Mouse (Mus musculus) retina, postnatal 7 days (tissue): ENCODE data around the gene Psmd4.
"Not testable (repeated sequence)": the region's sequence is repeated elsewhere in the genome, so short reads cannot be mapped to it uniquely, and the experiment has no call there.

ENCODE experiments used
- DNase-seq: peaks from one replicate; pipeline ENCODE4 v3.0.0-alpha.2; 2012; ENCODE audit warnings: low read depth, low spot score

The Psmd4 gene

GRCm38 (mm10) chr3:95042166-95042837 is at the start of gene Psmd4:
Gene Psmd4, minus strand, starts transcription at chr3:95042614.
- DNase-seq = peak; percentile 91

GRCm38 (mm10) chr3:95088071-95088470 is 45.7 kb upstream of the Psmd4 start:
- no peak for DNase-seq

GRCm38 (mm10) chr3:95071606-95072005 is 29.2 kb upstream of the Psmd4 start:
- no peak for DNase-seq

- DNase-seq = no peak
Measured at GRCm38 (mm10) chr3:95066570-95066969, 24.2 kb upstream of the Psmd4 start.

- DNase-seq = no peak
Measured at GRCm38 (mm10) chr3:95066095-95066494, 23.7 kb upstream of the Psmd4 start.

- DNase-seq = no peak
Measured at GRCm38 (mm10) chr3:95065553-95065952, 23.1 kb upstream of the Psmd4 start.

- no peak for DNase-seq
Measured at GRCm38 (mm10) chr3:95063741-95064140, 21.3 kb upstream of the Psmd4 start.

GRCm38 (mm10) chr3:95058078-95058477 is 15.7 kb upstream of the Psmd4 start:
- DNase-seq = peak; percentile 13

- DNase-seq = no peak
Measured at GRCm38 (mm10) chr3:95056275-95056674, 13.9 kb upstream of the Psmd4 start.

GRCm38 (mm10) chr3:95054481-95055260 is 12.3 kb upstream of the Psmd4 start:
- no peak for DNase-seq

GRCm38 (mm10) chr3:95053701-95054100 is 11.3 kb upstream of the Psmd4 start:
- DNase-seq = peak; percentile 37

GRCm38 (mm10) chr3:95052959-95053358 is 10.5 kb upstream of the Psmd4 start:
- DNase-seq = peak; percentile 23

- DNase-seq = no peak
Measured at GRCm38 (mm10) chr3:95047914-95048313, 5.5 kb upstream of the Psmd4 start.

GRCm38 (mm10) chr3:95046462-95047057 is 4.1 kb upstream of the Psmd4 start:
- no peak for DNase-seq

- DNase-seq = no peak
Measured at GRCm38 (mm10) chr3:95043251-95043650, 837 bp upstream of the Psmd4 start.

- no peak for DNase-seq
Measured at GRCm38 (mm10) chr3:95042838-95043229, 420 bp upstream of the Psmd4 start.

- DNase-seq = no peak
Measured at GRCm38 (mm10) chr3:95041625-95042024, 789 bp downstream of the Psmd4 start.

GRCm38 (mm10) chr3:95029953-95030352 is 12.5 kb downstream of the Psmd4 start:
- DNase-seq = no peak

GRCm38 (mm10) chr3:95029291-95029827 is 13.1 kb downstream of the Psmd4 start:
- DNase-seq = not testable (repeated sequence)

GRCm38 (mm10) chr3:95028603-95029002 is 13.8 kb downstream of the Psmd4 start:
- DNase-seq = no peak

GRCm38 (mm10) chr3:95027701-95028100 is 14.7 kb downstream of the Psmd4 start:
- no peak for DNase-seq

GRCm38 (mm10) chr3:95027057-95027645 is 15.3 kb downstream of the Psmd4 start:
- DNase-seq = no peak
